In genomic region chr4:132411322-132412094, GRCm38 (mm10) we compare ENCODE assay signal across 8 mouse cellular contexts. TPM values are rescaled to one million over a fixed set of nuclear protein-coding genes. Genes with fewer than 3 reads are reported as not detected.
DNase-seq lines count a peak whose midpoint lies in the region; TF ChIP-seq lines count a peak whose summit lies in the region.

No protein-coding gene starts in this region.

- WGBS in liver, adult 2 months, result 47% methylated on average over 8 of the region's 8 CpGs

- no peak overlapping the region for H3K4me3 ChIP-seq in liver, adult 2 months (ENCODE audit: insufficient read depth, low read depth, low read length)

- H3K4me1 ChIP-seq in liver, adult 2 months (ENCODE audit: control insufficient read depth, insufficient read depth, low read length), result peaks cover 18% of the 10 kb centered on the region

- H3K36me3 ChIP-seq in liver, adult 2 months (ENCODE audit: control insufficient read depth, insufficient read depth, low read length), result peaks cover 4% of the 10 kb centered on the region; the same call in 1 of the 2 replicates

- TF ChIP-seq CTCF in liver, adult 2 months (IDR thresholded peaks at IDR 0.05; ENCODE audit: low read depth, low read length), result peak; percentile 42

- no peak overlapping the region for H3K9ac ChIP-seq in liver, adult 2 months (ENCODE audit: low read depth, low read length)

- H3K79me2 ChIP-seq in liver, adult 2 months (ENCODE audit: control insufficient read depth, insufficient read depth, low read length), result peaks cover 24% of the 10 kb centered on the region

- peak; percentile 51 for DNase-seq in adrenal gland, postnatal 10 days
- no peak for DNase-seq in adrenal gland, postnatal 4 days (ENCODE audit: low spot score in 2 of 2)
- DNase-seq in right cerebral cortex, postnatal 4 days, result peak; percentile 13
- DNase-seq in right cerebral cortex, adult 18-20 months, result no peak
- DNase-seq in heart, adult 8-10 months (ENCODE audit: low spot score), result peak; percentile 66
- DNase-seq in liver, adult 2 months (ENCODE audit: extremely low read depth, low read depth, low spot score), result peak; percentile 48
- peak; percentile 54 for DNase-seq in retina, postnatal 1 day
- no peak for DNase-seq in ovary, postnatal 36 days (ENCODE audit: low spot score)

- H3K27me3 ChIP-seq in liver, adult 2 months (ENCODE audit: control insufficient read depth, insufficient read depth, low read length), result no peaks in the 10 kb centered on the region

- H3K27ac ChIP-seq in liver, adult 2 months (replicated peaks; ENCODE audit: insufficient read depth, low read depth, low read length), result 0 out of 2 replicates have a peak overlapping the region, but pooled peaks have one; percentile 0

- no peak for TF ChIP-seq POLR2A in liver, adult 2 months (IDR thresholded peaks at IDR 0.05; ENCODE audit: extremely low read depth, insufficient read depth, low read length)

RNA-seq across cellular contexts. Expression of gene Phactr4, which starts 10.8 kb away (rescaled TPM):
- total RNA-seq in adrenal gland, postnatal 10 days (2021), result 10 to 100 TPM; 31.9 to 39.0 TPM
- 10 to 100 TPM; 48.5 to 59.9 TPM for total RNA-seq in adrenal gland, postnatal 4 days (2021)
- total RNA-seq in heart, adult 8-10 months (2022), result 10 to 100 TPM; 20.7 to 23.9 (median 23.1) TPM
- total RNA-seq in liver, adult 2 months (2014; rRNA removed), result 6.6 and 8.9 TPM in 2 replicates
- polyA plus RNA-seq in liver, adult 2 months (2012; rRNA removed), result 7.2 and 8.0 TPM in 2 replicates

RNA-seq across cellular contexts. Expression of gene Med18, which starts 52.2 kb away (rescaled TPM):
- total RNA-seq in adrenal gland, postnatal 10 days (2021), result 10 to 100 TPM in 1 of 2 experiments, 1 to 10 TPM in 1; 8.2 to 10.6 TPM
- total RNA-seq in adrenal gland, postnatal 4 days (2021), result 10 to 100 TPM; 13.5 to 13.6 TPM
- 1 to 10 TPM; 2.5 to 4.7 (median 4.1) TPM for total RNA-seq in heart, adult 8-10 months (2022)
- total RNA-seq in liver, adult 2 months (2014; rRNA removed), result 3.8 TPM in 2 replicates
- polyA plus RNA-seq in liver, adult 2 months (2012; rRNA removed), result 1.0 and 1.4 TPM in 2 replicates

RNA-seq across cellular contexts. Expression of gene Rcc1, which starts 58.1 kb away (rescaled TPM):
- 10 to 100 TPM; 19.1 to 24.8 TPM for total RNA-seq in adrenal gland, postnatal 10 days (2021)
- total RNA-seq in adrenal gland, postnatal 4 days (2021), result 10 to 100 TPM; 29.9 to 34.2 TPM
- total RNA-seq in heart, adult 8-10 months (2022), result 1 to 10 TPM; 5.9 to 7.8 (median 7.4) TPM
- total RNA-seq in liver, adult 2 months (2014; rRNA removed), result 3.0 and 4.2 TPM in 2 replicates
- polyA plus RNA-seq in liver, adult 2 months (2012; rRNA removed), result 2.8 and 4.0 TPM in 2 replicates

Comparison
In these comparisons a context has a peak if more than half of its experiments do, and no peak if none do; other contexts are left out.
1. DNase-seq: peak in adrenal gland, postnatal 10 days (single experiment), right cerebral cortex, postnatal 4 days (single experiment), heart, adult 8-10 months (single experiment), liver, adult 2 months (single experiment) and retina, postnatal 1 day (single experiment); none in adrenal gland, postnatal 4 days (0 of 2), right cerebral cortex, adult 18-20 months (single experiment) and ovary, postnatal 36 days (single experiment).